Mouse (Mus musculus) limb, embryonic 14.5 days (tissue): ENCODE results near the gene Atad5. TPM values are rescaled to one million over a fixed set of nuclear protein-coding genes. Genes with fewer than 3 reads are reported as not detected.

Experiments used
- ATAC-seq: fragments of 200-750 bp; cut with Nextera tagmentation; 2 replicates; pipeline ENCODE4 v1.8.0; 2017; ENCODE audit warnings: low read depth, moderate number of reproducible peaks, moderate TSS enrichment; ENCODE audit not compliant: low FRiP score
- DNase-seq: peaks from one replicate; pipeline ENCODE4 v3.0.0-alpha.2; 2015; ENCODE audit warnings: low spot score
- H3K27ac ChIP-seq: fragments of 300-500 bp; sonication (generic); replicated peaks from 2 replicates; pipeline ENCODE4 v1.5.1; 2014; ENCODE audit warnings: low read depth, mild to moderate bottlenecking, low read length, moderate library complexity, mixed read lengths
- H3K27me3 ChIP-seq: fragments of 300-500 bp; sonication (generic); 2 replicates; pipeline ENCODE4 v1.6.1; 2014; ENCODE audit warnings: low read length, mixed read lengths; ENCODE audit not compliant: control insufficient read depth, insufficient read depth
- H3K36me3 ChIP-seq: fragments of 300-500 bp; sonication (generic); 2 replicates; pipeline ENCODE4 v1.6.1; 2014; ENCODE audit warnings: mild to moderate bottlenecking, low read length, moderate library complexity, mixed read lengths; ENCODE audit not compliant: control insufficient read depth, insufficient read depth
- H3K4me1 ChIP-seq: fragments of 300-500 bp; sonication (generic); 2 replicates; pipeline ENCODE4 v1.6.1; 2014; ENCODE audit warnings: antibody characterized with exemption, low read length, mixed read lengths; ENCODE audit not compliant: control insufficient read depth, insufficient read depth
- H3K4me2 ChIP-seq: fragments of 300-500 bp; sonication (generic); replicated peaks from 2 replicates; pipeline ENCODE4 v1.6.1; 2014; ENCODE audit warnings: low read depth, mild to moderate bottlenecking, low read length, moderate library complexity; ENCODE audit not compliant: severe bottlenecking
- H3K4me3 ChIP-seq: fragments of 300-500 bp; sonication (generic); replicated peaks from 2 replicates; pipeline ENCODE4 v1.5.1; 2014; ENCODE audit warnings: low read length
- H3K9ac ChIP-seq: fragments of 300-500 bp; sonication (generic); 2 replicates; pipeline ENCODE4 v1.6.1; 2014; ENCODE audit warnings: mild to moderate bottlenecking, low read depth, low read length, moderate library complexity; ENCODE audit not compliant: severe bottlenecking
- H3K9me3 ChIP-seq: fragments of 300-500 bp; sonication (generic); 2 replicates; pipeline ENCODE4 v1.6.1; 2016; ENCODE audit warnings: low read length; ENCODE audit not compliant: control insufficient read depth
- POLR2A ChIP-seq: fragments of 200-500 bp; IDR thresholded peaks from 2 replicates; pipeline ENCODE4 v1.8.0; 2012; ENCODE audit warnings: inconsistent platforms, mild to moderate bottlenecking, moderate library complexity, borderline replicate concordance; ENCODE audit not compliant: insufficient read depth, insufficient read length; ENCODE audit errors: extremely low read depth
- WGBS: fragments of 180-500 bp; shearing (Covaris S2); extraction: QIAGEN DNeasy Blood & Tissue Kit; methylation state at CpG from one replicate; pipeline ENCODE4 v1.1.7; 2014; 5-methylcytosine and 5-hydroxymethylcytosine counted together
- polyA plus RNA-seq, 2 experiments: library from polyadenylated mRNA; depleted of rRNA in 1 of 2; stranded (reverse) in 1 of 2; unstranded in 1 of 2; fragments of >200 nt; fragmentation: Nextera tagmentation in 1 of 2; extraction: Ambion mirVana in 1 of 2; gene quantifications; 2 replicates each; pipeline versions ENCODE4 v1.2.1 to v1.2.3; 2012 to 2014

Atad5 gene
- polyA plus RNA-seq, 2 experiments = 11.1 to 13.8 TPM

GRCm38 (mm10) chr11:80067558-80067957 lies 21.6 kb upstream of the Atad5 start:
- Histone ChIP-seq H3K4me2 (no peak overlapping the region), H3K36me3 (peaks cover 10% of the 10 kb centered on the region; the same call in 1 of the 2 replicates), H3K4me1 (no peaks in the 10 kb centered on the region), H3K9me3 (no peaks in the 10 kb centered on the region), H3K4me3 (no peak overlapping the region), H3K27ac (no peak overlapping the region), H3K9ac (no peak overlapping the region), H3K27me3 (no peaks in the 10 kb centered on the region)
- ATAC-seq = no peak
- no peak for TF ChIP-seq POLR2A
- DNase-seq = no peak
- 80% methylated on average over 5 of the region's 5 CpGs for WGBS

- WGBS = 57% methylated on average over 3 of the region's 3 CpGs
- Histone ChIP-seq H3K9me3 (no peaks in the 10 kb centered on the region), H3K9ac (no peak overlapping the region), H3K4me3 (no peak overlapping the region), H3K4me1 (no peaks in the 10 kb centered on the region), H3K36me3 (no peaks in the 10 kb centered on the region; the same call in 1 of the 2 replicates), H3K4me2 (no peak overlapping the region), H3K27me3 (no peaks in the 10 kb centered on the region), H3K27ac (no peak overlapping the region)
- ATAC-seq (no peak), DNase-seq (no peak)
- TF ChIP-seq POLR2A = no peak
These were observed 19.4 kb upstream of the Atad5 start for GRCm38 (mm10) chr11:80069815-80070214.

- Histone ChIP-seq H3K4me1 (no peaks in the 10 kb centered on the region), H3K9me3 (no peaks in the 10 kb centered on the region), H3K4me2 (no peak overlapping the region), H3K36me3 (no peaks in the 10 kb centered on the region; the same call in 1 of the 2 replicates), H3K27ac (no peak overlapping the region), H3K9ac (no peak overlapping the region), H3K27me3 (no peaks in the 10 kb centered on the region), H3K4me3 (no peak overlapping the region)
- WGBS = 98% methylated on average over 2 of the region's 2 CpGs
- ATAC-seq (no peak), DNase-seq (no peak)
- TF ChIP-seq POLR2A = no peak
These were observed 18.2 kb upstream of the Atad5 start for GRCm38 (mm10) chr11:80071039-80071438.

GRCm38 (mm10) chr11:80072365-80072764 lies 16.8 kb upstream of the Atad5 start:
- WGBS = 88% methylated on average over 3 of the region's 3 CpGs
- TF ChIP-seq POLR2A = no peak
- Histone ChIP-seq H3K4me1 (no peaks in the 10 kb centered on the region), H3K36me3 (no peaks in the 10 kb centered on the region; the same call in 1 of the 2 replicates), H3K9me3 (no peaks in the 10 kb centered on the region), H3K27ac (no peak overlapping the region), H3K9ac (no peak overlapping the region), H3K27me3 (no peaks in the 10 kb centered on the region), H3K4me3 (no peak overlapping the region), H3K4me2 (no peak overlapping the region)
- DNase-seq = no peak
- no peak for ATAC-seq

- 93% methylated on average over 5 of the region's 5 CpGs for WGBS
- H3K27ac ChIP-seq = no peak overlapping the region
- H3K4me2 ChIP-seq = no peak overlapping the region
- no peaks in the 10 kb centered on the region for H3K27me3 ChIP-seq
- DNase-seq (no peak), ATAC-seq (no peak)
- no peaks in the 10 kb centered on the region for H3K9me3 ChIP-seq
- TF ChIP-seq POLR2A = no peak
- peaks cover 4% of the 10 kb centered on the region; the same call in 1 of the 2 replicates for H3K4me1 ChIP-seq
- H3K9ac ChIP-seq = no peak overlapping the region
- H3K4me3 ChIP-seq = no peak overlapping the region
- peaks cover 6% of the 10 kb centered on the region; the same call in 1 of the 2 replicates for H3K36me3 ChIP-seq
These were observed 13.5 kb upstream of the Atad5 start for GRCm38 (mm10) chr11:80075608-80076277.
